Mouse (Mus musculus): ENCODE data around the gene Bcl2l15.

GRCm38 (mm10) chr3:103867424-103867971, 35.1 kb downstream of the Bcl2l15 start:
- TF ChIP-seq ZC3H11A (IDR thresholded peaks at IDR 0.05; ENCODE audit: low read depth, low read length) (no peak), POLR2AphosphoS2 (IDR thresholded peaks at IDR 0.05; ENCODE audit: low read length) (no peak), MYC (IDR thresholded peaks at IDR 0.05; ENCODE audit: low read depth, low read length) (no peak), EP300 (IDR thresholded peaks at IDR 0.05; ENCODE audit: low read depth in 1 of 2, low read length in 2 of 2) (no peak), POLR2A (IDR thresholded peaks at IDR 0.05; ENCODE audit: control insufficient read depth in 1 of 2, insufficient read depth in 1 of 2, low read depth in 1 of 2, low read length in 2 of 2, poor library complexity in 1 of 2) (no peak), CTCF (IDR thresholded peaks at IDR 0.05 in 2 of 3, conservative IDR thresholded peaks at IDR 0.05 in 1 of 3; ENCODE audit: control insufficient read depth in 1 of 3, insufficient read depth in 1 of 3, low read depth in 2 of 3, low read length in 3 of 3, poor library complexity in 1 of 3, severe bottlenecking in 1 of 3) (no peak), TAL1 (IDR thresholded peaks at IDR 0.05; ENCODE audit: low read length) (no peak), CHD1 (IDR thresholded peaks at IDR 0.05; ENCODE audit: low read depth, low read length) (no peak), SIN3A (IDR thresholded peaks at IDR 0.05; ENCODE audit: low read length) (no peak), USF1 (IDR thresholded peaks at IDR 0.05; ENCODE audit: low read depth, low read length) (no peak), CHD2 (IDR thresholded peaks at IDR 0.05; ENCODE audit: low read length) (no peak), ETS1 (IDR thresholded peaks at IDR 0.05; ENCODE audit: low read depth, low read length) (no peak), RAD21 (IDR thresholded peaks at IDR 0.05; ENCODE audit: low read depth, low read length) (no peak), NRF1 (IDR thresholded peaks at IDR 0.05; ENCODE audit: insufficient read depth, low read depth, low read length, poor library complexity, severe bottlenecking) (no peak)
